Mouse (Mus musculus): ENCODE results near the gene Apoa5. TPM values are rescaled to one million over a fixed set of nuclear protein-coding genes. Genes with fewer than 3 reads are reported as not detected.

Gene Apoa5
- polyA plus RNA-seq, 1 experiment from 2014 or later, result 0.20 TPM

- no peaks in the 10 kb centered on the region for H3K27me3 ChIP-seq (ENCODE audit: low read depth, poor library complexity, severe bottlenecking)
- H3K4me3 ChIP-seq, result no peak within 1 kb of the TSS
- no peak for DNase-seq (ENCODE audit: low spot score)
- peaks cover 26% of the 10 kb centered on the region for H3K4me1 ChIP-seq
- no peaks in the 10 kb centered on the region for H3K9me3 ChIP-seq (replicated peaks)
- H3K27ac ChIP-seq, result no peak within 1 kb of the TSS
- no peaks in the 10 kb centered on the region for H3K36me3 ChIP-seq
- 69% methylated on average over 7 of the region's 7 CpGs for WGBS
These were observed 27.8 kb upstream of the Apoa5 start, which contains the start of gene Apoa4 for GRCm38 (mm10) chr9:46240526-46241153. Gene Apoa4 (plus strand): TSS chr9:46240696.

- H3K27ac ChIP-seq, result no peak overlapping the region
- H3K36me3 ChIP-seq, result no peaks in the 10 kb centered on the region
- no peaks in the 10 kb centered on the region for H3K9me3 ChIP-seq (replicated peaks)
- H3K27me3 ChIP-seq (ENCODE audit: low read depth, poor library complexity, severe bottlenecking), result no peaks in the 10 kb centered on the region
- DNase-seq (ENCODE audit: low spot score), result no peak
- 84% methylated on average over 2 of the region's 2 CpGs for WGBS
- H3K4me1 ChIP-seq, result peaks cover 24% of the 10 kb centered on the region
- no peak overlapping the region for H3K4me3 ChIP-seq
These were observed 26.6 kb upstream of the Apoa5 start for GRCm38 (mm10) chr9:46241818-46242217.

- H3K9me3 ChIP-seq (replicated peaks), result no peaks in the 10 kb centered on the region
- peaks cover 21% of the 10 kb centered on the region for H3K4me1 ChIP-seq
- peak overlapping the region; percentile 3; the same call in 1 of the 2 replicates for H3K27ac ChIP-seq
- no peaks in the 10 kb centered on the region for H3K27me3 ChIP-seq (ENCODE audit: low read depth, poor library complexity, severe bottlenecking)
- H3K4me3 ChIP-seq, result no peak overlapping the region
- 71% methylated on average over 4 of the region's 4 CpGs for WGBS
- DNase-seq (ENCODE audit: low spot score), result no peak
- H3K36me3 ChIP-seq, result no peaks in the 10 kb centered on the region
These were observed 25.3 kb upstream of the Apoa5 start for GRCm38 (mm10) chr9:46243122-46243521.

GRCm38 (mm10) chr9:46243584-46243983 lies 24.8 kb upstream of the Apoa5 start:
- no peak overlapping the region for H3K4me3 ChIP-seq
- H3K27me3 ChIP-seq (ENCODE audit: low read depth, poor library complexity, severe bottlenecking), result no peaks in the 10 kb centered on the region
- no peak for DNase-seq (ENCODE audit: low spot score)
- peaks cover 17% of the 10 kb centered on the region for H3K4me1 ChIP-seq
- 76% methylated on average over 8 of the region's 8 CpGs for WGBS
- H3K36me3 ChIP-seq, result no peaks in the 10 kb centered on the region
- H3K27ac ChIP-seq, result peak overlapping the region; percentile 3; the same call in 1 of the 2 replicates
- H3K9me3 ChIP-seq (replicated peaks), result no peaks in the 10 kb centered on the region

GRCm38 (mm10) chr9:46246752-46247324 lies 21.6 kb upstream of the Apoa5 start:
- DNase-seq (ENCODE audit: low spot score), result peak; percentile 72
- Histone ChIP-seq H3K4me1 (peaks cover 17% of the 10 kb centered on the region), H3K9me3 (replicated peaks) (no peaks in the 10 kb centered on the region), H3K4me3 (no peak overlapping the region), H3K27ac (no peak overlapping the region), H3K27me3 (ENCODE audit: low read depth, poor library complexity, severe bottlenecking) (no peaks in the 10 kb centered on the region), H3K36me3 (no peaks in the 10 kb centered on the region)
- 23% methylated on average over 11 of the region's 11 CpGs for whole genome bisulfite sequencing

GRCm38 (mm10) chr9:46256177-46256576 lies 12.3 kb upstream of the Apoa5 start:
- H3K4me1 ChIP-seq, result peaks cover 4% of the 10 kb centered on the region; the same call in 1 of the 2 replicates
- no peaks in the 10 kb centered on the region for H3K9me3 ChIP-seq (replicated peaks)
- no peak overlapping the region for H3K27ac ChIP-seq
- 85% methylated on average over 7 of the region's 7 CpGs for WGBS
- H3K27me3 ChIP-seq (ENCODE audit: low read depth, poor library complexity, severe bottlenecking), result no peaks in the 10 kb centered on the region
- H3K4me3 ChIP-seq, result no peak overlapping the region
- H3K36me3 ChIP-seq, result no peaks in the 10 kb centered on the region
- DNase-seq (ENCODE audit: low spot score), result no peak

- WGBS, result 93% methylated on average over 10 of the region's 10 CpGs
- Histone ChIP-seq H3K9me3 (replicated peaks) (no peaks in the 10 kb centered on the region), H3K4me3 (no peak overlapping the region), H3K27me3 (ENCODE audit: low read depth, poor library complexity, severe bottlenecking) (no peaks in the 10 kb centered on the region), H3K36me3 (no peaks in the 10 kb centered on the region), H3K4me1 (peaks cover 4% of the 10 kb centered on the region; the same call in 1 of the 2 replicates), H3K27ac (no peak overlapping the region)
- no peak for DNase-seq (ENCODE audit: low spot score)
These were observed 11.6 kb upstream of the Apoa5 start for GRCm38 (mm10) chr9:46256658-46257385.

- H3K4me1 ChIP-seq, result peaks cover 4% of the 10 kb centered on the region; the same call in 1 of the 2 replicates
- 85% methylated on average over 3 of the region's 3 CpGs for WGBS
- no peak overlapping the region for H3K4me3 ChIP-seq
- H3K27me3 ChIP-seq (ENCODE audit: low read depth, poor library complexity, severe bottlenecking), result no peaks in the 10 kb centered on the region
- DNase-seq (ENCODE audit: low spot score), result no peak
- no peaks in the 10 kb centered on the region for H3K36me3 ChIP-seq
- no peak overlapping the region for H3K27ac ChIP-seq
- no peaks in the 10 kb centered on the region for H3K9me3 ChIP-seq (replicated peaks)
These were observed 10.9 kb upstream of the Apoa5 start for GRCm38 (mm10) chr9:46257546-46257945.

- Histone ChIP-seq H3K27me3 (ENCODE audit: low read depth, poor library complexity, severe bottlenecking) (no peaks in the 10 kb centered on the region), H3K4me1 (peaks cover 4% of the 10 kb centered on the region; the same call in 1 of the 2 replicates), H3K9me3 (replicated peaks) (no peaks in the 10 kb centered on the region), H3K27ac (no peak overlapping the region), H3K4me3 (no peak overlapping the region), H3K36me3 (no peaks in the 10 kb centered on the region)
- 89% methylated on average over 6 of the region's 6 CpGs for WGBS
- no peak for DNase-seq (ENCODE audit: low spot score)
These were observed 9.3 kb upstream of the Apoa5 start for GRCm38 (mm10) chr9:46259111-46259510.

- no peak overlapping the region for H3K4me3 ChIP-seq
- 88% methylated on average over 7 of the region's 7 CpGs for WGBS
- H3K27ac ChIP-seq, result no peak overlapping the region
- no peak for DNase-seq (ENCODE audit: low spot score)
- no peaks in the 10 kb centered on the region for H3K9me3 ChIP-seq (replicated peaks)
- H3K36me3 ChIP-seq, result no peaks in the 10 kb centered on the region
- peaks cover 4% of the 10 kb centered on the region; the same call in 1 of the 2 replicates for H3K4me1 ChIP-seq
- H3K27me3 ChIP-seq (ENCODE audit: low read depth, poor library complexity, severe bottlenecking), result no peaks in the 10 kb centered on the region
These were observed 7.3 kb upstream of the Apoa5 start for GRCm38 (mm10) chr9:46261131-46261530.

- no peak overlapping the region for H3K27ac ChIP-seq
- WGBS, result 90% methylated on average over 5 of the region's 5 CpGs
- no peaks in the 10 kb centered on the region for H3K36me3 ChIP-seq
- no peak for DNase-seq (ENCODE audit: low spot score)
- H3K4me1 ChIP-seq, result peaks cover 26% of the 10 kb centered on the region
- H3K4me3 ChIP-seq, result no peak overlapping the region
- no peaks in the 10 kb centered on the region for H3K9me3 ChIP-seq (replicated peaks)
- peaks cover 40% of the 10 kb centered on the region for H3K27me3 ChIP-seq (ENCODE audit: low read depth, poor library complexity, severe bottlenecking)
These were observed 692 bp downstream of the Apoa5 start for GRCm38 (mm10) chr9:46269125-46269524.

GRCm38 (mm10) chr9:46270782-46271181 lies 2.3 kb downstream of the Apoa5 start:
- Histone ChIP-seq H3K27me3 (ENCODE audit: low read depth, poor library complexity, severe bottlenecking) (peaks cover 40% of the 10 kb centered on the region), H3K4me1 (peaks cover 28% of the 10 kb centered on the region), H3K9me3 (replicated peaks) (no peaks in the 10 kb centered on the region), H3K36me3 (peaks cover 16% of the 10 kb centered on the region), H3K27ac (no peak overlapping the region), H3K4me3 (no peak overlapping the region)
- WGBS, result 96% methylated on average over 4 of the region's 4 CpGs
- no peak for DNase-seq (ENCODE audit: low spot score)

GRCm38 (mm10) chr9:46272070-46272469 lies 3.6 kb downstream of the Apoa5 start:
- no peaks in the 10 kb centered on the region for H3K9me3 ChIP-seq (replicated peaks)
- DNase-seq (ENCODE audit: low spot score), result no peak
- peaks cover 40% of the 10 kb centered on the region for H3K27me3 ChIP-seq (ENCODE audit: low read depth, poor library complexity, severe bottlenecking)
- no peak overlapping the region for H3K27ac ChIP-seq
- 87% methylated on average over 9 of the region's 9 CpGs for WGBS
- no peak overlapping the region for H3K4me3 ChIP-seq
- peaks cover 28% of the 10 kb centered on the region for H3K4me1 ChIP-seq
- H3K36me3 ChIP-seq, result peaks cover 29% of the 10 kb centered on the region

All from limb, embryonic 10.5 days (tissue).